Mouse (Mus musculus) granulocyte monocyte progenitor cell, adult 5-6 weeks (primary cell): ENCODE data around the gene Fam184a. TPM values are rescaled to one million over a fixed set of nuclear protein-coding genes. Genes with fewer than 3 reads are reported as not detected.

Source experiments
- ATAC-seq: replicated peaks from 2 replicates; pipeline ENCODE4 v1.8.0; 2016; ENCODE audit warnings: mild to moderate bottlenecking, moderate TSS enrichment, inconsistent platforms; ENCODE audit not compliant: poor library complexity, severe bottlenecking
- total RNA-seq, 2 experiments: library from RNA; stranded (forward) in 1 of 2; stranded (reverse) in 1 of 2; fragments of 200-712, 200-1000 nt in 1 of 2; fragments of >200 nt in 1 of 2; fragmentation: Nextera tagmentation in 1 of 2; gene quantifications; 2 replicates each; pipeline ENCODE4 v1.2.3; 2014 to 2017

Gene Fam184a
- total RNA-seq, 2 experiments from 2014 or later: 1.7 to 3.4 TPM

- peak; percentile 59 for ATAC-seq
Observed at GRCm38 (mm10) chr10:53608274-53608673, 142.6 kb downstream of the Fam184a start.

GRCm38 (mm10) chr10:53605328-53605727, 145.6 kb downstream of the Fam184a start:
- no peak for ATAC-seq

- peak; percentile 38 for ATAC-seq
Observed at GRCm38 (mm10) chr10:53598821-53599220, 152.1 kb downstream of the Fam184a start.

- ATAC-seq: peak; percentile 42
Observed at GRCm38 (mm10) chr10:53597121-53597881, 153.6 kb downstream of the Fam184a start.

GRCm38 (mm10) chr10:53596677-53597120, 154.2 kb downstream of the Fam184a start, which contains the start of gene Asf1a:
Gene Asf1a, plus strand, starts transcription at chr10:53596757.
- ATAC-seq: peak; percentile 84

- peak; percentile 2 for ATAC-seq
Observed at GRCm38 (mm10) chr10:53595744-53596676, 154.9 kb downstream of the Fam184a start.

- no peak for ATAC-seq
Observed at GRCm38 (mm10) chr10:53585777-53586176, 165.1 kb downstream of the Fam184a start.

Other genes starting within 250 kb of the Fam184a start
- gene Asf1a, start 154.4 kb downstream of the Fam184a start, total RNA-seq (2014; fragmentation: Nextera tagmentation): 99.2 and 116 TPM in 2 replicates
- 113 and 122 TPM in 2 replicates for gene Asf1a, start 154.4 kb downstream of the Fam184a start, total RNA-seq (2017)
- gene Mcm9, start 120.7 kb downstream of the Fam184a start, total RNA-seq (2014; fragmentation: Nextera tagmentation): 22.4 and 23.8 TPM in 2 replicates
- gene Mcm9, start 120.7 kb downstream of the Fam184a start, total RNA-seq (2017): 10.8 and 29.0 TPM in 2 replicates